Mouse (Mus musculus) heart, embryonic 13.5 days (tissue): ENCODE measurements around the gene Dnah17. TPM values are rescaled to one million over a fixed set of nuclear protein-coding genes. Genes with fewer than 3 reads are reported as not detected.

ENCODE experiments used
- ATAC-seq: fragments of 200-750 bp; cut with Nextera tagmentation; 2 replicates; pipeline ENCODE4 v1.8.0; 2017; ENCODE audit warnings: moderate TSS enrichment; ENCODE audit not compliant: insufficient number of reproducible peaks, low FRiP score, low TSS enrichment; ENCODE audit errors: extremely low read depth
- H3K27ac ChIP-seq: fragments of 300-500 bp; sonication (generic); replicated peaks from 2 replicates; pipeline ENCODE4 v1.5.1; 2015; ENCODE audit warnings: moderate library complexity, mild to moderate bottlenecking, inconsistent platforms
- H3K27me3 ChIP-seq: fragments of 300-500 bp; sonication (generic); replicated peaks from 2 replicates; pipeline ENCODE4 v1.6.1; 2015; ENCODE audit warnings: mild to moderate bottlenecking, inconsistent platforms
- H3K36me3 ChIP-seq: fragments of 300-500 bp; sonication (generic); 2 replicates; pipeline ENCODE4 v1.6.1; 2015; ENCODE audit warnings: mild to moderate bottlenecking, inconsistent platforms
- H3K4me1 ChIP-seq: fragments of 300-500 bp; sonication (generic); 2 replicates; pipeline ENCODE4 v1.6.1; 2015; ENCODE audit warnings: inconsistent platforms
- H3K4me2 ChIP-seq: fragments of 300-500 bp; sonication (generic); 2 replicates; pipeline ENCODE4 v1.6.1; 2015; ENCODE audit warnings: inconsistent platforms, mild to moderate bottlenecking, moderate library complexity
- H3K4me3 ChIP-seq: fragments of 300-500 bp; sonication (generic); 2 replicates; pipeline ENCODE4 v1.5.1; 2015; ENCODE audit warnings: moderate library complexity, mild to moderate bottlenecking, inconsistent platforms
- H3K9ac ChIP-seq: fragments of 300-500 bp; sonication (generic); 2 replicates; pipeline ENCODE4 v1.6.1; 2015; ENCODE audit warnings: inconsistent platforms, mild to moderate bottlenecking, moderate library complexity
- H3K9me3 ChIP-seq: fragments of 300-500 bp; sonication (generic); 2 replicates; pipeline ENCODE4 v1.6.1; 2016; ENCODE audit warnings: inconsistent platforms
- WGBS: fragments of 180-500 bp; shearing (Covaris S2); methylation state at CpG from one replicate; pipeline ENCODE4 v1.1.7; 2015; ENCODE audit warnings: mixed read lengths; 5-methylcytosine and 5-hydroxymethylcytosine counted together
- polyA plus RNA-seq: library from polyadenylated mRNA; unstranded; fragments of >200 nt; fragmentation: Nextera tagmentation; extraction: Ambion mirVana; gene quantifications from 2 replicates; pipeline ENCODE4 v1.2.1, GENCODE M21; 2015

Gene Dnah17
- polyA plus RNA-seq, 1 experiment from 2014 or later: 0.05 TPM

DNA sequence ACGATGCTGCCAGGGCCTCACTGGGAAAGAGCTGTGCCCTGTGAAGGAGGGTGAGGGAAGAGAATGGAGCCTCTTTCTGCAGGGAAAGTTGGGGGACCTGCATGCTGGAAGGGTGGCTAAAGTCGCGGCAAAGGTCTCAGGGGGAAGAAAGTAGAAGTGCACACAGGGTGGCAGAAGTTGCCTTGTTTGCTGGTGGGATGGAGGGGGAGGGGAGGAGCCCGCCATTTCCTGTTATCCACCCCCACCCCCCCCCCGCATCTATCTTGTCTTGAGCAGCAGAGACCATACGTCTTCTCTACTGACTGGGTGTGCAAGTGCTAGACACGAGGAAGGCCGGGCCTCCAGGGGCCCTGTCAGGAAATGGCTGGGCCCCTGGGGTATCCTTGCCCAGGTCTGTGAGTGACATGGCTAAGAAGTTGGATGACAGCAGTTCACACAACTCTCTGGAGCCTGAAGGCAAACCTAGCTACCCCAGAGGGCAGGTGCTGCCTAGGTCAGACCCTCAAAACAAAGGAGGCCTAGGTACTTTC is 15.8 kb downstream of the Dnah17 start:
- H3K36me3 ChIP-seq: no peaks in the 10 kb centered on the region
- H3K9ac ChIP-seq: no peak overlapping the region
- WGBS: 63% methylated on average over 8 of the region's 8 CpGs
- H3K27ac ChIP-seq: no peak overlapping the region
- H3K4me2 ChIP-seq: no peak overlapping the region
- no peaks in the 10 kb centered on the region for H3K9me3 ChIP-seq
- no peaks in the 10 kb centered on the region; the same call in 1 of the 2 replicates for H3K27me3 ChIP-seq
- H3K4me1 ChIP-seq: peaks cover 20% of the 10 kb centered on the region
- ATAC-seq: no peak
- no peak overlapping the region for H3K4me3 ChIP-seq

DNA sequence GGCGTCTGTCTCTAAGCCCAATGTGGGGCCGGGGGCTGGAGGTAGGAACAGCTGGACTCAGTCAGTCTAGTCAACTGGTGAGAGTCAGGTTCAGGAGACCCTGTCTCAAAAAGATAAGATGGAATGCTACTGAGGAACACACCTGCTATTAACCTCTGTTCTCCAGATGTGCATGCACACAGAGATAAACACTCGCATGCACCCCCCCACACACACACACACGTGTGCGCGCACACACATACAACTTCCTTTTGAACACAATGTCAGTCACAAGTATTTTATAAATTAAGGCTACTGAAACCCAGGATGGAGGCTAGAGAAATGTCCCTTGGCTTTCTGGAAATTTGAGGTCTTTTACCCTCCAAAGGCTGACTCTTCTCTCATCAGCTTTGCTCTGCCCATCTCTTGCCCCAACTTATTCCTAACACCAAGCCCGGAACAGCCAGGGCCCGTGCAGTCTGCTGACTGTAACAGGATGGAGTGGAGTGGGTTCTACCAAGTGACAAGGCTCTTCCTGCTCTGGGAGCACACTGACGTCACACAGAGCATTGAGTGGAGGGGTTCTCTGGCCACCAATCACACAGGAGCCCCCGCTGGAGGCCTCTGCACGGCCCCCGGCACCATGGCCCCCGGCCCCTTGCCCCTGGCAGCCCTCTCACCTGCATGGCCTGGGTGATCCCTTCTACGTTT is 16.8 kb downstream of the Dnah17 start:
- Histone ChIP-seq H3K4me3 (no peak overlapping the region), H3K9ac (no peak overlapping the region), H3K4me1 (peaks cover 19% of the 10 kb centered on the region), H3K9me3 (no peaks in the 10 kb centered on the region), H3K27ac (no peak overlapping the region), H3K27me3 (no peaks in the 10 kb centered on the region; the same call in 1 of the 2 replicates), H3K36me3 (no peaks in the 10 kb centered on the region), H3K4me2 (no peak overlapping the region)
- no peak for ATAC-seq
- 71% methylated on average over 14 of the region's 14 CpGs for WGBS

DNA sequence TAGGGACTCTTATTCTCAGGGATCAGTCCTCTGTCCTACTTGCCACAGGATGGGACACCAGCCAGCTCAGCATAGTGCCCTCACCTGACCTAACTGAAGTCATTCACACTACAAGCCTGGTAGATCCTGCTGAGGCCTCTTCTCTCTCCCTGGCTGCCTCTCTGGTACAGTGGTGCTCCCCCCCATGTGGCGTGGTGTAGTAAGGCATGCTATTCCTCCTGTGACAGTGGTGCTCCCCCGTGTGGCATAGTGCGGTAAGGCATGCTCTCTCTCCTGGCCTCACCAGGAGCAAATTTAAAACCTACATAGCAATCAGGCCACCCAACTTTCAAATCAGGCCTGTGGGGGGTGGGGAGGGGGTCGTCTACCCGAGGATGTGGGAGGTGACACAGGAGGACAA is 26.4 kb downstream of the Dnah17 start:
- Histone ChIP-seq H3K4me2 (no peak overlapping the region), H3K9me3 (no peaks in the 10 kb centered on the region), H3K27ac (no peak overlapping the region), H3K9ac (no peak overlapping the region), H3K4me1 (peaks cover 8% of the 10 kb centered on the region; the same call in 1 of the 2 replicates), H3K36me3 (no peaks in the 10 kb centered on the region), H3K4me3 (no peak overlapping the region), H3K27me3 (peaks cover 13% of the 10 kb centered on the region)
- WGBS: 3% methylated on average over 5 of the region's 5 CpGs
- ATAC-seq: no peak; the same call in 1 of the 2 replicates

DNA sequence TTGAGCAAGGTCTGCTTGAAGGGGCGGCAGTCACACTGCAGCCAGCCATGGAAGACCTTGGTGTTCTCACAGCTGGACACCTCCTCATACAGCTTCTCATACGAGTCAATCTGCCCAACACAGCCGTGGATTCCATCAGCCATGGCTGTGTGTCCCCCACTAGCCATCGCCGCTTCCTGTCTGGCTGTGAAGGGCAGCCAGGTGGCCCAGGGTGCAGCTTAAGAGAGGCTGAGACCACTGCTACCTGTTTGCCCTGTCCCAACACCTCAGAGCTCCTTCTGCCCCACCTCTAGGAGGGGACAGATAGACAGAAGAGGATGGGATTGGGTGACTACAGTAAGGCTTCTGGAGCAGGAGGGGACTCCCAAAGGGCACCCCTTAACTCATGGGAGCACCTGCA is 27.1 kb downstream of the Dnah17 start:
- 85% methylated on average over 5 of the region's 5 CpGs for WGBS
- no peak for ATAC-seq
- H3K27me3 ChIP-seq: peaks cover 13% of the 10 kb centered on the region

DNA sequence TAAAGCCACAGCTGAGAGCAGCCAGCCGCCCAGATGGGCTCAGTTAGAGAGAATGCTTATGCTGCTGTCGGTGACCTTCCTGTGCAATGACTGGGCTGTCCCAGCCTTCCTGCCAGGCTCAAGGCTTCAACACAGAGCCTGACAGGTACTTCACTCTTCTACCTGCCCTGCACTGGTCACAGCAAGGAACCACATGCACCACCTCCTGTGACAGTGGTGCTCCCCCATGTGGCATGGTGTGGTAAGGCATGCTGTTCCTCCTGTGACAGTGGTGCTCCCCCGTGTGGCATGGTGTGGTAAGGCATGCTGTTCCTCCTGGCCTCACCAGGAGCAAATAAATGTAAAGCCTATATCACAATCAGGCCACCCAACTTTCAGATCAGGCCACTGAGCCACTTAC is 27.6 kb downstream of the Dnah17 start:
- WGBS: 60% methylated on average over 3 of the region's 3 CpGs
- ATAC-seq: no peak
- Histone ChIP-seq H3K27ac (no peak overlapping the region), H3K4me3 (no peak overlapping the region), H3K36me3 (no peaks in the 10 kb centered on the region), H3K4me2 (no peak overlapping the region), H3K27me3 (peaks cover 13% of the 10 kb centered on the region), H3K9me3 (no peaks in the 10 kb centered on the region), H3K9ac (no peak overlapping the region), H3K4me1 (no peaks in the 10 kb centered on the region)

More for the DNA sequence above, 27.1 kb downstream of the Dnah17 start:
- H3K4me3 ChIP-seq: no peak overlapping the region
- no peaks in the 10 kb centered on the region for H3K36me3 ChIP-seq
- H3K4me1 ChIP-seq: peaks cover 2% of the 10 kb centered on the region; the same call in 1 of the 2 replicates
- H3K9me3 ChIP-seq: no peaks in the 10 kb centered on the region
- H3K9ac ChIP-seq: no peak overlapping the region
- no peak overlapping the region for H3K4me2 ChIP-seq
- no peak overlapping the region for H3K27ac ChIP-seq

DNA sequence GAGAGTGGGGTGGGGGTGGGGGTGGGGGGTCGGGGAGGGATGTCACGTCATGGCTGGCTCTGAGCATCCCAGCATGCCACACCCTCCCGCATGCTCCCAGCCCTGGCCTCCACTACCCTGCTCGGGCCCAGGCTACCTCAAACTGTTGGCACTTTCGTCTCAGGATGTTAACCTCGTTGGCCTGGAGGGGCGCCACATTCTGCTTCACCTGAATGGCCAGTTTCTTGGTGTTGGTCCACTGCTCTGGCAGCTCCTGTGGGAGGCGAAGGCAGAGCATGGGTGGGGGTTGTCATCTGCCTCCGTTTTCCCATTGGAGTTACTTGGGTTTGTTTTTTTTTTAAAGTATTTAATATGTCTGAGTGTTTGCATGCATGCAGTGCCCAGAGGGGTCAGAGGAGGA is 29.3 kb downstream of the Dnah17 start:
- Histone ChIP-seq H3K4me1 (peaks cover 8% of the 10 kb centered on the region), H3K27ac (no peak overlapping the region), H3K4me3 (no peak overlapping the region), H3K27me3 (peaks cover 13% of the 10 kb centered on the region), H3K9me3 (no peaks in the 10 kb centered on the region), H3K4me2 (no peak overlapping the region), H3K36me3 (no peaks in the 10 kb centered on the region), H3K9ac (no peak overlapping the region)
- ATAC-seq: no peak
- WGBS: 43% methylated on average over 9 of the region's 9 CpGs

DNA sequence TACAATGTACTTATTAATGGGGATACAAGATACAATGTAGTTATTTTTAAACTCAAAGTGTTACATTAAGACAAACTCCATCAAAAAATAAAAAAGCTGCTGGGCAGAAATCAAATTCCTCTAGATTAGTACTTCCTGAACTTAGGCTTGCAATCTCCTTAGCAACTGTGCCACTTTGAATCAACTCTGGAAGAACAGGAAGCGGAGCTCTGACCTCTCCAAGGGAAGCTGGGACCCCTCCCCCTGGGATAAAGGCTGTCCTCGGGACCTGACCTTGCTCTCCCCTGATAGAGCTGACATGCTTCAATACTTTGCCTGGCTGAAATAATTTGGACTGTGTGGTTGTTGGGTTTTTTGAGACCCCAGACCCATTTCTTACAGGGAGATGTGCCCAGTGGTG is 33.7 kb downstream of the Dnah17 start:
- no peak for ATAC-seq
- WGBS: 39% methylated on average over 2 of the region's 2 CpGs
- Histone ChIP-seq H3K27me3 (peaks cover 16% of the 10 kb centered on the region), H3K4me3 (no peak overlapping the region), H3K36me3 (no peaks in the 10 kb centered on the region), H3K4me1 (peaks cover 8% of the 10 kb centered on the region), H3K9me3 (no peaks in the 10 kb centered on the region), H3K9ac (no peak overlapping the region), H3K4me2 (no peak overlapping the region), H3K27ac (no peak overlapping the region)

DNA sequence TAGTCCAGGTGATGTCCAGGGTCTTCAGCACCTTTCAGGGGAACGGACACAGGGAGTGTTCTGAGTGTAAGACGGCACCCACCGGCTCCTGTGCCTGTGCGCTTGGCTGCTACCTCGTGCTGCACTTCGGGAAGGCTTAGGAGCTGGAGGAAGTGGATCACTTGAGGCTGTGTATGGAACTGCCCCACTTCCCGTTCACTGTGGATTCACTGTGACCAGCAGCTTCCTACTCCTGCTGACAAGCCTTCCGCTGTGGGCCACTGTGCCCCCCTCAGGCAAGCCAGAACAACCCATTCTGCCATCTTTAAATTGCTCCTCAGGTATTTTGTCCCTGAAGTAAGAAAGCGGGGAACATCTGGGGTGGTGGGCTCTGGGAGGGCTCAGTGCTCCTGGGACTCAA is 35.4 kb downstream of the Dnah17 start:
- Histone ChIP-seq H3K4me1 (peaks cover 8% of the 10 kb centered on the region), H3K27me3 (peaks cover 11% of the 10 kb centered on the region), H3K4me3 (no peak overlapping the region), H3K27ac (no peak overlapping the region), H3K9ac (no peak overlapping the region), H3K9me3 (peaks cover 11% of the 10 kb centered on the region), H3K36me3 (no peaks in the 10 kb centered on the region), H3K4me2 (no peak overlapping the region)
- ATAC-seq: no peak
- WGBS: 84% methylated on average over 9 of the region's 9 CpGs

DNA sequence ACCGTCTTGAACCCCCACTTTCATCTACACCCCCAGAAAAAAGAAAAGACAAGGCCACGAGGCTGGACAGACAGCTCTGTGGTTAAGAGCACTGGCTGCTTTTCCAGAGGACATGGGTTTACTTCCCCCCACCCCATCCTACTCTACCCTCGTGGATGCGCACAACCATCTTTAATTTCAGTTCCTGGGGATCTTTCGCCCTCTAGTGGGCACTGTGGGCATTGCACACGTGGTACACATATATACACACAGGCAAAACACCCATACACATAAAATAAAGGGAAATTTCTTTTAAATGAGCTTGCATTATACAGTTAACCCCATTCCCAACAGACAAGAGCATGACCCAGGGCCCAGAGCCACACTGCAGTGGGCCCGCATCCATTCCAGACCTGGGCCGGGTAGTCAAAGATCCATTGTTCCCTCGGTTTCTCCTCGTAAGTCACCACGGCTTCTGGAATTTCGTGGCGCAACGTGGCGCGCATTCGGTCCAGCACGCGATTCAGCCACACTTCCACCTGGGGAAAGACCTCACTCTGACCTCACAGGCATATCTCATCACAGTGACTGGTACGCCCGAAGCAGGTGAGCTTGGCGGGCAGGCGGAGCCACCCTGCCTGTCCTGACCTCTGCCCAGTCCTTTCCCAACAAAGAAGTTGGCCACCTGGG is 39.3 kb downstream of the Dnah17 start:
- Histone ChIP-seq H3K4me3 (no peak overlapping the region), H3K9me3 (peaks cover 12% of the 10 kb centered on the region), H3K36me3 (no peaks in the 10 kb centered on the region), H3K4me1 (0 out of 2 replicates have a peak, but pooled peaks cover under 1% of the 10 kb centered on the region), H3K27ac (no peak overlapping the region), H3K4me2 (no peak overlapping the region), H3K27me3 (peaks cover 19% of the 10 kb centered on the region), H3K9ac (no peak overlapping the region)
- ATAC-seq: no peak
- 82% methylated on average over 23 of the region's 23 CpGs for WGBS

DNA sequence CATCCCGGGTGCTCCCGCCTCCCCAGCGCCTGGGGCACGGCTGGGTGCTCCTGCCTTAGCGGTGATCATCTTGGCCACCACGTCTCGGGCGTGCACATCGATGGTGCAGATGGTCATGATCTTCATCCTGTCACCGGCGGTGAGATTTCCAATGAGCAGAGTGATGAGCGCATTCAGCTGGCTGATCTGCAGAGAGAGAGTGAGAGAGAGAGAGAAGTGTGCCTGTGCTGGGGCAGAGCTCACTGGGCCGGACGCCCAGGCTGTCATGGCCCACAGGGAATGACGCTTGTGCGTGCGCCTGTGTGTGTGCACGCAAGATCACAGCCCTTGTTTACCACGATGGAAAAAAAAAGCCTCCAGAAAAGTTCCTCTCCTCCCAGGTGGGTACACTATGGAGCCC is 41.5 kb downstream of the Dnah17 start:
- no peak overlapping the region for H3K4me3 ChIP-seq
- H3K9me3 ChIP-seq: peaks cover 12% of the 10 kb centered on the region
- WGBS: 70% methylated on average over 19 of the region's 19 CpGs
- no peak for ATAC-seq
- no peaks in the 10 kb centered on the region for H3K36me3 ChIP-seq
- H3K27ac ChIP-seq: no peak overlapping the region
- peaks cover 14% of the 10 kb centered on the region for H3K4me1 ChIP-seq
- no peak overlapping the region for H3K9ac ChIP-seq
- H3K27me3 ChIP-seq: peaks cover 20% of the 10 kb centered on the region
- H3K4me2 ChIP-seq: no peak overlapping the region

DNA sequence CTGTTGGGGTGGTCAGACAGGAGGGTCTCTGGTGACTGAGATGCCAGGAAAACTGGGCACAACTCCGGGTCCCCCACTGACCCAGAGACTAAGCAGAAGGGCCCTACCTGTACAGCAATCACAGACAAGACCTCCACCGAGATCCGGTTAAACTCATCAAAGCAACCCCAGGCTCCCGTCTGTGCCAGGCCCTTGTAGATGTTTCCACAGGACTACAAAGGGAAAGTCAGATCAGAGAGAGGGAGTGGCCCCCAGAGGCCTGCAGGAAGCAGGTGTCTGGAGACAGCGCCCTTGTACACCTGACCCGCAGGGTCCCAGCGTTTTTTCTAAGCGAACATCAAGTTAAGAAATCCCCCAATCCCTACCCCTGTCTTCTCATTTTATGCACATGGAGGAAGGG is 44.5 kb downstream of the Dnah17 start:
- 73% methylated on average over 8 of the region's 8 CpGs for WGBS
- Histone ChIP-seq H3K9ac (no peak overlapping the region), H3K4me3 (no peak overlapping the region), H3K9me3 (peaks cover 8% of the 10 kb centered on the region), H3K27me3 (peaks cover 19% of the 10 kb centered on the region; the same call in 1 of the 2 replicates), H3K4me2 (no peak overlapping the region), H3K36me3 (no peaks in the 10 kb centered on the region), H3K27ac (no peak overlapping the region), H3K4me1 (peaks cover 14% of the 10 kb centered on the region)
- ATAC-seq: no peak
